Mouse (Mus musculus): ENCODE measurements around the gene Filip1. TPM values are rescaled to one million over a fixed set of nuclear protein-coding genes. Genes with fewer than 3 reads are reported as not detected.

Filip1 gene
- total RNA-seq, 2 experiments from 2014 or later: 17.8 to 20.9 TPM

DNA sequence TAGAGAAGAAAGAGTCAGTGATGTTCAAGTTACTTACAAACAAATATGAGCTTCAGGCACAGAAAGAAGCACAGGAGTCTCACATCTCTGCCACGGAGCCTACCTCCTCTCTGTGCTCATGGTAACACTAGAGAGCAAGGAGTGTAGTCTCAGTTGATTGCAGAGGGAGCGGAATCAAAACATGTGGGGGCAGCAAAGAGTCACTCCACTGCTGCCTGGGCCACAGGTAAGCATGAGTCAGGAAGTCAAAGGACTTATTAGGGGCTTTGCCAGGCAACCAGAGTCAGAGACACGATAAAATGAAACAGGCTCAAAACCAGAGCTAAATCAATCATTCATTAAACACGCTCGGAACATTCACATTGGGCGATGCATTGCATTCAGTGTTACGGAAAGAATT, 146.7 kb downstream of the Filip1 start:
- intact Hi-C loops (cut with DNase I): no loop called here
- no peak for DNase-seq (ENCODE audit: low spot score in 2 of 2)

GRCm38 (mm10) chr9:79862544-79862943, 150.1 kb downstream of the Filip1 start:
- no peak for DNase-seq (ENCODE audit: low spot score in 2 of 2)
- intact Hi-C loops (cut with DNase I): no loop called here

DNA sequence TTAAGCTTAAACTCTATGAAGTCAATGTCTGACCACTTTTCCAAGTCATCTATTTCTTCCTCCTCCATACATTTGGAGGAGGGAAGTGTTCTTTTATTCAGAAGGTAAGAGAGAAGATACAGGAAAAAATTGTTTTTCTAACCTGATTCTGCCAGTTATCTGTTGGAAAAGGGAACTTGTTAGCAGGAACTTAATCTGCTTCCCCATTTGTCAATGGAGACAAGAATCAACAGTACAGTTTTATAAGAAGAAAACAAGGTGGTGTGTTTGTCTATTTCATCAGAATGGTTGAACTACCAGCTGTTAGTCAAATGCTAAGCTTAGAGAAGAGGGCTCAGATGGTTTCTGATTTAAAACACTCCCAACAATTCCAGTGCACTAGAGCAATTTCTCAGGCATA, 165.6 kb downstream of the Filip1 start:
- no peak for DNase-seq (ENCODE audit: low spot score in 2 of 2)
- intact Hi-C loops (cut with DNase I): no loop called here

DNA sequence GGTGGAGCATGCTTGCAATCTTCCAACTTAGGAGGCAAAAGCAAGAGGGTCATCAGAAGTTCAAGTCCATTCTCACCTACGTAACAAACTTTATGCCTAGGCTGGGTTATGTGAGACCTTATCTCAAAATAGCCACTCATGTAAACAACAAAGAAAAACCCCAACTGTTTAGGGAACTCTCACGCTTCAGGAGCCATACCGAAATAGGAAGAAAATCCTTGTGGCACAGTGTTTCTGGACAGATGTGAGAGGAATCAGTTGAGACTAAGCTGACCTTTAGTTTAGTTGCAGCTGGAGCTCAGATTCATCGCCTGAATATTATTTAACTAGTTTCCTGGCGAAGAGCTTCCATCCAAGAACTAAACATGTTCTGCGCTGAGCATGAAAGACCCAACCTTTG, 170.0 kb downstream of the Filip1 start:
- no peak for DNase-seq (ENCODE audit: low spot score in 2 of 2)
- intact Hi-C loops (cut with DNase I): no loop called here

DNA sequence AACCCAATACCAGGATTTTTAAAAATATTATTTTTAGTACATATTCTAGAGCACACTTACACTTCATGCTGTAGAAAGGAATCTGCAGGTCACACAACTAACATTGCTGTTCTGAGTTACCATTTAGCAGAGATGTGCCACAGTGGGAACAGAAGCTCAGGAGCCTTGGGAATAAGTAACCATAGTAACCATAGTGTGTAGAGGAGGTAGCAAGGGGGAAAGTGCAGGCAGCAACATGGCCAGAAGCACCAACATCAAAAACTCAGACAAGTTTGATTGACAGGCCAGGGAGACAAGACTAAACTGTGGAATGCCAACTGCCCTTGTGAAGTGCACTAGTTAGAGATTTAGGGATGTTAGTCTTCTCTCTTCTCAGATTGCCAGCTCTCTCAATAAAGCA, 170.6 kb downstream of the Filip1 start:
- no peak for DNase-seq (ENCODE audit: low spot score in 2 of 2)
- intact Hi-C loops (cut with DNase I): no loop called here

GRCm38 (mm10) chr9:79831294-79831693, 181.4 kb downstream of the Filip1 start:
- DNase-seq (ENCODE audit: low spot score in 2 of 2): no peak
- intact Hi-C loops (cut with DNase I): no loop called here

DNA sequence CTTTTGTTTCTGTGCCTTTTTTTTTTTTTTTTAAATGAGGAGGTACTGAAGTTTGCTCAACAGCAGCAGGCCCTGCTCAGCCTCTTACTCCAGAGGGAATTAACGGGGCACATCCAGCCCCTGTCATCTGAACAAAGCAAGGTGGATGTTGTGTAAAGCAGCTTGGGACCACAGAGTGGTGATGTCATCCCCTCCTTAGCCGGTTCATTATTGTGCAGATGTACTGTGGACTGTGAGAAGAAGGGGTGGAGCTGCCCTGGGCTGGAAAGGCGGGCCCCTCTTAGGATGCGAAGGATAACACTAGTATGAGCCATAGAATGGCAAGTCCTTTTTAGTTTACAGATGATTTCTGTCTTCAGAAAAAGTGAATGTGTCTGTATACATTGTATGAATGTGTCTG, 181.8 kb downstream of the Filip1 start:
- no peak for DNase-seq (ENCODE audit: low spot score in 2 of 2)
- intact Hi-C loops (cut with DNase I): no loop called here

GRCm38 (mm10) chr9:79829842-79830800, 182.5 kb downstream of the Filip1 start:
- DNase-seq (ENCODE audit: low spot score in 2 of 2): no peak
- intact Hi-C loops (cut with DNase I): no loop called here

- DNase-seq (ENCODE audit: low spot score in 2 of 2): no peak
- intact Hi-C loops (cut with DNase I): no loop called here
These were observed 185.6 kb downstream of the Filip1 start for GRCm38 (mm10) chr9:79827072-79827471.

- no peak for DNase-seq (ENCODE audit: low spot score in 2 of 2)
- intact Hi-C loops (cut with DNase I): no loop called here
These were observed 187.1 kb downstream of the Filip1 start for GRCm38 (mm10) chr9:79825526-79825925.

- intact Hi-C loops (cut with DNase I): no loop called here
- no peak for DNase-seq (ENCODE audit: low spot score in 2 of 2)
These were observed 188.8 kb downstream of the Filip1 start for GRCm38 (mm10) chr9:79823856-79824255.

DNA sequence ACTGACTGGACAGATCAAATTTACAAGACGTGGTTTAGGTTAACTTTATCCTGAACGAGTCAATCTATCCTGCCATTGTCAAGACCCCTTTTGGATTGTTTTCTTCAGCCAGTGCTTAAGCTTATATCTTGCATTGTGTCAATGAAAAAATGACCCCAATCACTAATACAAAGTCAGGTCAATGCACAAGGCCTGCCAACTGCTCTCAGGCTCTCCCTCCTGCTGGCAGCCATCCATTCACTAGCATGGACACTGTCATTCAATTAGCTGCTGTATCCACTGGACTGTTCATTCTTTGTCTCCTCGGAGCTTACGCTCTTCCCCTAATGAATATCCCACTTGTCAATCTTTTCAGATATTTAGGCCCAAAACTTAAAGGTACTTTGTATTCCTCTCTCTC, 189.2 kb downstream of the Filip1 start:
- intact Hi-C loops (cut with DNase I): no loop called here
- DNase-seq (ENCODE audit: low spot score in 2 of 2): no peak

DNA sequence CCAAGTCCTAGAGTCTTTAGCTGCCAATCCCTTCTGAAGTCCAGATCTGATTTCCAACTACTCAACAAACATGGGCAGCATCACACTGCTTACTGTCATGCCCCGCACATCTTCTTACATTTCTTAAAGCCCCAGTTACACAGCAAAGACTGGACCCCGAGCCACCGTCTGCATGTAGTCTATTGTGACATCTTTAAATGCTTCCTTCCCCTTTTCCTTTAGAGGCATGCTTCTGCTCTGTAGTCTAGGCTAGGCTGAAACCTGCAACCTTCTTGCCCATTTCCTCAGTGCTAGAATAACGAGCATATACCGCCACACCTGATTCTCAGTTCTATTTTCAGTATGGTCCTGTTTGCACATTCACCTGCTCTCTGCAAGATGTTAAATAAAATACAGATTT, 196.2 kb downstream of the Filip1 start:
- intact Hi-C loops (cut with DNase I): no loop called here
- DNase-seq (ENCODE audit: low spot score in 2 of 2): no peak

GRCm38 (mm10) chr9:79816013-79816412, 196.6 kb downstream of the Filip1 start:
- no peak for DNase-seq (ENCODE audit: low spot score in 2 of 2)
- intact Hi-C loops (cut with DNase I): no loop called here

DNA sequence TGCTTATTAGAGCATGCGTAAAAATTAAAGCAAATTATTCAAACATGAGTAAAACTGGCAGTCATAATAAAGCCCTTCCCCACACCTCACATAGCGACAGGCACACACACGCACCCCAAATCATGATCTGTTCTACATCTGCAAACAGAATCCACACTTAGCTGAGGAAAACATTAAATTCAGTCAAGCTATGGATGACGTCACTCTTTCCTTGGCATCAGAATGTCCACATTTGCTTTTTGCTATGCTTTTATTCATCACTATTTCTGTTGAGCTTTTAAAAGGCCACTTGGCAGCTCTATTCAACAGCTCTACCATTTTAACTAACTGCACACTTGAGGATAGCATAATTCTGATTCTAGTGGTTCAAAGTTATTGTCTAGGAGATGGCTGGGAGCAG, 198.1 kb downstream of the Filip1 start:
- no peak for DNase-seq (ENCODE audit: low spot score in 2 of 2)
- intact Hi-C loops (cut with DNase I): no loop called here

- no peak for DNase-seq (ENCODE audit: low spot score in 2 of 2)
- intact Hi-C loops (cut with DNase I): no loop called here
These were observed 201.4 kb downstream of the Filip1 start for GRCm38 (mm10) chr9:79810969-79811902.

GRCm38 (mm10) chr9:79810534-79810933, 202.1 kb downstream of the Filip1 start:
- intact Hi-C loops (cut with DNase I): no loop called here

DNA sequence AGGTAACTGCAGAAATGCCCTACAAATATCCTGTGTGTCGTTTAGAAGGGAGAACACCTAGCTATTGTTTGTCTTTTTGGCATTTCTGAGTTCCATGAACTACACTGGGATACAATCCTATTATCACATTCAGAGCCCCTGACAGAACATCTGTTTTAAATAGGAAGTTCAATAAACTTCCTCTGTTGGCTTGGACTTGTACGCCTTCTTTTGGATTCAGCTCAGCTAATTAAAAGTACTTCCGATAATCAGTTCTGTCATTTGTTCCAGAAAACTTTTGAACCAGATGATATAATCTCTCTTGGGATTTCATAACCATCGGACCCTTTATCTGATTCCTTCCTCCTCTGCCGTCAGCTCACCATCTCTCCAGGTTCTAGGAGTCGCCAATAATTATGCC, 203.2 kb downstream of the Filip1 start:
- intact Hi-C loops (cut with DNase I): no loop called here
- no peak for DNase-seq (ENCODE audit: low spot score in 2 of 2)

More at GRCm38 (mm10) chr9:79810534-79810933, 202.1 kb downstream of the Filip1 start:
- no peak for DNase-seq (ENCODE audit: low spot score in 2 of 2)

- DNase-seq (ENCODE audit: low spot score in 2 of 2): no peak
- intact Hi-C loops (cut with DNase I): no loop called here
These were observed 205.5 kb downstream of the Filip1 start for GRCm38 (mm10) chr9:79807178-79807577.
